Mouse (Mus musculus): Measurements from ENCODE around the gene Gm38394.
A peak's percentile ranks its signal among the peaks of the same experiment; 100 is the strongest.
"Not testable (repeated sequence)": the region's sequence is repeated elsewhere in the genome, so short reads cannot be mapped to it uniquely, and the experiment has no call there.

Gene Gm38394

DNA sequence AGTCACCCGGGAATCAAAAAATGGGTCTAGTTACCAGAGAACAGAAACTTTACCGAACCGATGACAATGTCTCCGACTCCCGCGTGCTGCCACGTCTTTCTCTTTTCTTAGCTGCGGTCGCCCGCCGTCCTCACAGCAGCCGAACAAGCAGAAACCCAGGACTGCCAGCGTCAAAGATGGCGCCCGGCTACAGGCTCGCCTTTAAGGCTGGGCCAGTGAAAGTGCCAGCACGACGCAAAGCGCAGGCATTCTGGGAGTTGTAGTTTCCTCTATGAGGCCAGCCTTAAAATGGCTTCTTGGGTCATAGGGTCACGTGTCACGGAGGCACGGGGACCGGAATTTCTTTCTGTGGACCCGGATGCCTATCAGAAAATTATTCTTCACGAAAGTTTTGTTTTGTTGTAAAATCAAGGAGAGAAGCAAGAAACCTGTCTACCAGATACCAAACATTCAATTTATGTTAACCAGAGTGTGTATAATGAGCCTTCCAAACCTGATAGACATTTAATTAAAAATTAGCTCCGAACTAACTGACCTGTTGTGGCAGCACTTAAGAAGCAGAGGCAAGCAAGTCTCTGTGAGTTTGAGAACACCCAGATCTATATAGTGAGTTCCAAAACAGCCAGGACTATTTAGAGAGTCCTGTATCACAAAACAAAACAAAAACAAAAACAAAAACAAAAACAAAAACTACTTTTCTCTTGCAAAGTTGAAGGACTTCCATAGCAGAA is at the start of gene Gm38394:
Gm38394 (minus strand) TSS at position 116 of the 731 bp plus-strand sequence.
- DNase-seq: peak; percentile 97

DNA sequence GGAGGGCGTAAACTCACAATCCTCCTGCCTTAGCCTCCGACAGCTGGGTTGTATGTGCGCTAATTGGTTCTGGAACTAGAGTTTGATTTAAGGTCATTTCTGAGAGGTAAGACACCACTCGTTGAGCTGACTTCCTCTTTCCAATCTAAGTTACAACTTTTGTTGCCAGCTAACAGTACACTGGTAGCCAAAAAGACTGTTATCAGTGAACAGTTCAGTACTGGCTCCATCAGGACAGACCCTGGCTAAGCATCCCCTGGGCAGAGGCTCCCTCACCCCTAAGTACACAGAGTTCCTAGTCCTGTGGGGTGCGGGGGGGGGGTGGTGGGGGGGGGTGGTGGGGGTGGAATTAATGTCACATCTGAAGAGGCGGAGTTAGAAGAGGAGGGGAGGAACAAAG is 49.8 kb upstream of the Gm38394 start:
- DNase-seq: no peak

DNA sequence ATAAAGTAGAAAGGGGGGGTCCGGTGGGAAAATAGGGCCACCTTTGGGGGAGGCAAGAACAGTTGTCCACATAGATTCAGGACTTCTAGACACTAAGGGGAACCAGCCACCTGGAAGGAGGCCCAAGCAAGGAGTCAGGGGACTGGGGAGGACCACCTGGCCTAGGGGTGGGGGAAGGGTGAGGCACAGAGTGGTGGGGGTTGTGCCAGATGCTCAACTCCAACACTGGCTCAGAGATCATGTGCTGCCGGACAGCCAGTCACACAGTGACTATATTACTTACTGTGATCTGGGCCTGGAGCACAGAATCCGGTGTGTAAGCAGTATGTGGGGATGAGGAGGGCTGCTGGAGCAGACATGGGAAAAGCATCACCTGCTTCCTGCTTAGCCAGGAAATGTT is 48.2 kb upstream of the Gm38394 start:
- no peak for DNase-seq

DNA sequence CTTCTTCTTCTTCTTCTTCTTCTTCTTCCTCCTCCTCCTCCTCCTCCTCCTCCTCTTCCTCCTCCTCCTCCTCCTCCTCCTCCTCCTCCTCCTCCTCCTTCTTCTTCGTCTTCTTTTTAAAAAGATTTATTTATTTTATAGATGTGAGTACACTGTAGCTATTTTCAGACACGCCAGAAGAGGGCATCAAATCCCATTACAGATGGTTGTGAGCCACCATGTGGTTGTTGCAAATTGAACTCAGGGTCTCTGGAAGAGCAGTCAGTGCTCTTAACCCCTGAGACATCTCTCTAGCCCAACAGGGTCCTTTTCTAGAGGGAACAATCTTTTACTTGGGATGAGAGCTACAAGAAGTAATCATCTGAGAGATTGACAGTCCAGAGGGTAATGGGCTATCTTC is 40.7 kb upstream of the Gm38394 start:
- peak; percentile 44 for DNase-seq

DNA sequence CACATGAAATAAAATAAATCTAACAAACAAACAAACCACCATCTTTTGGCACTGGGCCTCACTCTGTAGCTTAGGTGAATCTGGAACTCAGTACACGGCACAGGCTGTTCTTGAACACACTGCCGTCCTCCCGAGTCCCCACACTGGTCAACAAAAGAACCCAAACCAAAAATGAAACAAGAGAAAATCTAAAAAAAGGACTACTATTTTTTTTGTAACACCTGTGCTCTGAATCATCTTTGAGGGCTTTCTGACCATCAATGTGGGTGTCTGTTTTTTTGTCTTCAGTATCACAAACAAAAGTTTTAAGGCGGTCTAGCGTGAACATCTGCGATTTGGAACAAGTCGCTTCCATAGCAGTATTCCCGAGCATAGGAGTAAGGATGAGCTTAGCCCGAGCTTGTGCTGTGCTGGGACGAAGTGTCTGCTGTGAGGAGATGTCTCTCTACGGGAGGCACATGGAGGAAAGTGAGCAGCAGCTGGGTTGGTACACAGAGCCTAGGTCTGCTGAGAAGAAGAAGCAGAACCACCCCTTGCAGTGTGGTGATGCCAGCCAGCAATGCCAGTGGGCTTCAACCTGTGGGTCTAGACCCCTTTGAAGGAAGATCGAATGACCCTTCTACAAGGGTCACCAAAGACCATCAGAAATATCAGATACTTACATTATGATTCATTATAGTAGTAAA is 37.0 kb upstream of the Gm38394 start:
- no peak for DNase-seq

DNA sequence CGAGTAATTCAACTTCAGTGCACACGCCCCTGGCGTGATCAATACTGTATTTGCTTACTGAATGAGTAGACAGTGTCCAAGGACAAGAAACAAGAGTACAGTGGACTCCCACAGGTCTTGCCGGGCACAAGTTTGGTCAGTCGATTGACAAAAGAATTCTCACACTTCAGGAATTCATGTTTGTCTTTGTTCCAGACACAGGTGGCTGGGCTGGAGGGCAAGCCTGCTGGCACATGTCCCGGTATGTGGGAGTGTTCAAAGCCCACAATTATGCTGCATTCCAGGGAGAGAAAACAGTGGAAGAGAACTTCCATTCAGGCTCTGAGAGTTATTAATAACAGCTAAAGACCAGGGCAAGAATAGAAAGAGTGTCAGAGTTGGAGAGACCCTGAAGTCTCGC is 34.8 kb upstream of the Gm38394 start:
- peak; percentile 89 for DNase-seq

DNA sequence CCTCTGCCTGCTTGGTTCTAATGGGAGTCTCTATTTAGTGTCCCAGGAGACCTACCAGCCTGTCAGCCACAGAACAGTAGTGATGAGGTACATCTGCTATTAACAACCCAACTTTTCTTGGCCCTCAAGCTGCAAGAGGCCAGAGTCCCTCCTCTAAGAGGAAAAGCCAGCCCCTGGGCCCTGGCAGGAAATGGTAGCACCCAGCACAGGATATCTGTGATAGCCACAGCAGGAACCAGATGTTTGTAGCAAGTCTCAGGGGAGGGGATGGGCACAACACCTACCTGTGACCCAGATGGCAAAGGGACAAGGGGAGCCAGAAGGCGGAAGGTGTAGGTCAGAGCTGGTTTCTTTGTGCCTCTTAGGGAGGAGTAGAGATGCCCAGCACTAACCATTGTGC is 33.8 kb upstream of the Gm38394 start:
- peak; percentile 39 for DNase-seq

DNA sequence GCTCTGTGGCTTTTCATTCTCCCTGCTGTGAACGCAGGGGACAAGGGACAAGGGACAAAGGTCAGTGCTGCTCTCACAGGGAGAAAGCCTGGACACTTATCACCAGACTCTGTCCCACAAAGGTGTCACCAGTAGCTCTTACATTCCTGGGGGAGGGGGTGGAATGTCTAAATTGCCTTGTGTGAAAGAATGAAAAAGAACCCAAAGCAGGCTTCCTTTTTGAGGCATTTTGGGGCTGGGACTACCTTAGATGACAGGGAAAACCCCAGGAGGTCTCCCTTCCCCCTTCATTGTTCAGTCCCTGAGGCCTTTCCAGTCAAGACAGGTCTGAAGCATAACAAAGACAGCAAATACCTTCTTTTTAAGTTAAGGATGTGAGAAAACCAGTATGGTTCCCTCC is 33.2 kb upstream of the Gm38394 start:
- peak; percentile 48 for DNase-seq

DNA sequence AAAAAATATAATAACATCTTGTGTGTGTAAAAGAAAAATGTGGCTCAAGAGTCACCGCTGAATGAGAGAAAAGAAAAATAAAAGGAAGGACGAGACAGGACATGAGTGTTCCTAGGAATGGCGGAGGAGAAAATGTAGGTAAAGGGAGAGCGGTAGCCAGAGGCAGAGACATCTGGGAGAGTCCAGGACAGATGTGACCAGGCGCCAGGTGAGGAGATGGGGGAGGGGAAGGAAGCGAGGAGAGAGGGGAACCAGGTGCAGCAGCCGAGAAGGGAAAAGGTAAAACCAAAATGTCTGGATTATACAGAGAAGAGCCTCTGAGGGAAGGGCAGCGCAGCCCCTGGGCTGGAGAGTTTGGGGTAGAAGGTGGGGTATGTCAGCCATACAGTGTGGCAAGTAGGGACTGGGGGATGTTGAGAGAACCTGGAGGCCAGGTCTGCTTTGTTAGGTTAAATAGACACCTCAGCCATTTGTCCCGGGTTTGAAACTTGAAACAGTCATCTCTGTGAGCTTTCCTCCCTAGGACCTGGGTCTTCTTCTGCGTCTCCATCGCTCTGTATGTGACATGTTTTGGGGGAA is 32.5 kb upstream of the Gm38394 start:
- no peak for DNase-seq

DNA sequence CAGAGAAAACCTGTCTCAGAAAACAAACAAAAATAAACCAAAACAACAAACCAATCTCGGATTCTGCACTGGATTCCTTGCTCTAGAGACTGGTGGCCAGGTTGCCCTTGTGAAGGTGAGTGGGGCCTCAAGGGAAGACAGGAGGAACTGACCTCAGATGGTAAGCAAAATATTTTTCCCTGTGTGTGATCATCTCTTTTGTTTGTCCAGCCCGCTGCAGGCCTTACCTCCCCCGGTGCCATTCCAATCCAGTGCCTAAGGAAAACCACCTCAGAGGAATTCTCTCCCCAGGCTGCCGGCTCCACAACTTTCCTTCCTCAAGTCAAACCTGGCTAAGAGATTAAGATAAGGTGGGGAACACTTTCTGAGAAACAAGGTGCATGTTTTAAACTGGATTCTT is 31.1 kb upstream of the Gm38394 start:
- DNase-seq: no peak

DNA sequence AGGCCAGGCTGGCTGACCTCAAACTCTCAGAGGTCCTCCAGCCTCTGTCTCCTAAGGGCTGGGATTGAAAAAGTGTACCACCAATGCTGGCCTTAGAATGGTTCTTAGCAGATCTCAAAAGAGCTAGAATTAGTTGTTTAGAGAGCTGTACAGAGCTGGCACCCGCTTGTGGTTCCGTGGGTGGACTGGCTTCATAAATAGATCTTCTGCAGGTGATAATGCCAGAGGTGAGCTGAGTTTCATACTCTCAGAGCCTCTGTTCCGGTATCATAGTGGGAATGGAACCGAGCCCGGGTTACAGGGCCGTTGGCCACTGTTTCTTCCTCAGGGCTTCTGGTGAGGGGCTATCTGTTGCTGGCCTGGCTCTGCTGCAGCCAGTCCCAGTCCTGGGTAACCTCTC is 29.9 kb upstream of the Gm38394 start:
- no peak for DNase-seq

DNA sequence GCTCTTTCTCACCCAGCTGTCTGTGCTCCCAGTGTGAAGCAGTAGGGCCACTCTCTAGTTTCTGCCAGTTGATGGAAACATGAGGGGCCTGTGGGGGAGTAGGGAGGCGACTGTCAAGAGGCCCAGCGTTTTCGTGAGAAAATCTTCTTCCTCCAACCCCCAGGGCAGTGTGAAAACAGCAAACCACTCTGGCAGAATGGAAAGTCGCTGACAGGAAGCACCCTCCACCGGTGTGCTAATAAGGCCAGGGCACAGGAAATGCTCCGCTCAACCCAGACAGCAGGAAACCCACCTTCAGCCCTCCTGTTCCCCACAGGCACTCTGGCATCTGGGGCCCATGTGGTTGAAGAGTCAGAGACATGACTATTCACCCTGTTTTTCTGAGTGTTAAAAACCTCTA is 28.8 kb upstream of the Gm38394 start, which contains the start of gene Lax1:
Lax1 (minus strand) TSS at position 212 of the 400 bp plus-strand sequence.
- DNase-seq: no peak

DNA sequence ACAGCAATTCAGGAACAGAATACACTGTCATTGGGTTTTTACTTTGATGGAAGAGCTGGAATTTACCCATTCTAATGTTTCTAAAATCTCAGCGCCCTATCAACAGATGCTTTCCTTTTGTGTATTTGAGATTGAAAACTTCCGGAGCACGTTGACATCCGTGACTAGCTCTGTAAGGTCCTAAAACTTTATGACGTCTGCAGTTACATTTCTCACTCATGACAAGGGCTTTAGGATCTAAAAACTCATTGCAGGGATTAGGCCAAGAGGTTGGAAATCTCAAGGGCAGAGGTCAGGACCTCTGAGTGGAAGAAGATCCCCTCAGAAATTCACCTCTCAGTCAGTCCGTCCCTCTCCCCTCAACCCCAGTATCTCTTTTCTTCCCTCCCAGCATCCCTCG is 27.2 kb upstream of the Gm38394 start:
- no peak for DNase-seq

DNA sequence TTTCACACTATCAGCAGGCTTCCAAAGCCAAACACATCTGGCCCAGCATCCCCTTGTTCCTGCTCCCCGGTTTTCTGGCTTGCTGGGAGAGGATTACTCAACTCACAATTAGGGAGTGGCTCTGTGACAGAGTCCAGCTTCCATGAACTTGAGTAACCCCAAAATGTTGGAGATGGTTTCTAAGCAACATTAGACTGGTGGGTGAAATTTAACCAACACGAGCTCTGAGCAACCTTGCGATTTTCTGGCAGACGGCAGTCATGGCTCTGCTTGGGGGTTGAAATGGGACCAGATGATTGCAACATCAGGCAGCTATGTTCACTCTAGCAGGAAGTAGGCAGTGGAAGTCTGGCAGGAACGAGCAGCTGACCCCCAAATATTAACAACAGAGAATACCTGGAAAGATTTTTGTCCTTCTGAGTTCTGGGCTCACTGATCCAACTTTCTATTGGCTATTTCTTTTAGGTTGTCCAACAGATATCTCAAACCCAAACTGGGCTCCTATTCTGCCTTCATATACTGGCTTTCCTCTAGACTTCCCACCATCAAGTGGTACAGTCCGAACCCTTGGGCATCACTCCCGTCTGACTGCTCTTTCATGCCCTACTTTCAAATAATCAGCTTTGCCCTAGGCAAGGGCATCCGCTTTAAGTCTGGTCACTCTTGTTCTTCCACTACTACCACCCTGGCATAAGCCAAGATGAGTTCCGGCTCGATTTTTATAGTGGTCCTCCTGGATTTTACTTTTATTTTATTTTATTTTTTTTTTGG is 24.8 kb upstream of the Gm38394 start:
- DNase-seq: peak; percentile 92

DNA sequence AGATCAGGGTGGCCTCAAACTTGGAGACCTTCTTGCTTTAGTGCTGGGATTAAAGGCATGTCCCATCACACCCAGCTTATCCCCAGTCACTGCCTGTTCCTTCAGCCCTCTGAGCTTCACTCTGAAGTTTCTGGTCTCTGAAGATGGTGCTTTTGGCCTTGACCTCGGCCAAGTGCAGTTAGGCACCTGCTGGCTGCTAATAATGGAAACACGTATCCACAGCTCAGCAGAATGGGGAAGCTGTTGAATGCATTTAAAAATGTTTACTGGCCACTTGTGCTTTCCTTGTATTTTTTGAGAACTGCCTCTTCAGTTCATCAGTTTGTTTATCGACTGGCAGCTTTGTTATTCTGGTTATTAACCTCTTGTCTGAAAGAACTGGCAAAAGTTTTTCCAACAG is 10.7 kb upstream of the Gm38394 start:
- no peak for DNase-seq

DNA sequence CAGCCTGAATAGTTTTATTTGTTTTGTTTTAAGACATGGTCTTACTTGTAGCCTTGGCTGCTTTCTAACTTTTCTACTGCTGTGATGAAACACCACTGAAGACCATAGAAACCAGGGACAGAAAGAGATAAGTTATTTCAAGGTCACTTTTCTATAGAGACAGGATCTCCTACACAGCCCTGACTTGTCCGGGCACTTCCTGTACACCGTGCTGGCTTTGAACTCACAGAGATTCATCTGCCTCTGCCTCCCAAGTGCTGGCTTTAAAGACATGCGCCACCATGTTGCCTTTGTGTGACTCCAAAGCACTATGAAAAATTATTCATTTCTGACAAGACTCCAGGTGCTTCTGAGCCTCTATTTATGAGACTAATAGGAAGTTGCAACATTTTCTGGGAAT is 10.1 kb upstream of the Gm38394 start:
- DNase-seq: no peak

DNA sequence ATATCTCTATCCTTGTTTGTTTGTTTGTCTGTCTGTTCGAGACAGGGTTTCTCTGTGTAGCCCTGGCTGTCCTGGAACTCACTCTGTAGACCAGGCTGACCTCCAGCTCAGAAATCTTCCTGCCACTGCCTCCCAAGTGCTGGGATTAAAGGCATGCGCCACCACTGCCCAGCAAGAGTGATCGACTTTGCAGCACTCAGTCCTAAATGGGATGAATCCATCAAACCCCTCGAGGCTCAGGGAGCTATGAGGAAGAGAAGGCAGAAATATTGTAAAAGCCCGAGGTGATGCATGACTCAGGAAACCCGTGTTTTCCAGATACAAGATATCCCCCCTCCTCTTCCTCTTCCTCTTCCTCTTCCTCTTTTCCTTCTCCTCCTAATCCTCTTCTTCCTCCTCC is 9.7 kb upstream of the Gm38394 start:
- no peak for DNase-seq

DNA sequence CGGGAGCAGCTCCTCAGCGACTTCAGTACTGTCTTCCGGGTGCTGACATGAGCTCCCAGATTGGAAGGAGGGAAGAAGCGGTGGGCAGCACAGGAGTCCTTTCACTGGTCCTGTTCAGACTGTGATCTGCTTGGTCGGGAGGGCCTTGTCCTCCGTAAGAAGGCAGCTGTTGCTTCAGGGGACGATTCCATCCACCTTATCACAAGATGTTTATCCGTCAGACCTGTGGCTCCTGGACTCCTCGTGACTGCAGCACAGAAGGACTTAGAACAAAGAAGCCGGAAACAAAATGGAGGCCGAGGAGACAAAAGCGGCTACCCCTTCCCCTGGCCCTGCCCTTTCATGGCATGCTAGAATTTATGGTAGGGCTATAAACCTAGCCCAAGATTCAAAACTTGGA is 9.1 kb upstream of the Gm38394 start:
- no peak for DNase-seq

DNA sequence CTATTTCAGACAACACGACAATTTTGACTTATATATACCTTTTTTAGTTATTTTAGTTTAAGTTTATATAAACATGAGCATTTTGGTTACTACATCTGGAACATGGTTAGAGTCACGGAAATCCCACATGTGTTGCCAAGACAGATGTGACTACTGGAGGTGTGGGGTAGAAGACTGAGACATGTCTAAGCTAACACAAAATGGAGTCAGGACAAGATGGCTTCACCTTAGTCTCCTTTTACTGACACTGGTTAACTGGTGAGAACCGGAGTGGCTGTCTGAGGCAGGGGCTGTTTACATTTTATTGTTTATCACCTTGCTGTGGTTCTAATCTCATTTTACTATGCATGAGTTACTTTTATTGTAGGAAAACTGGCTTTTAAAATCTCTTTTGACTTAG is 7.5 kb upstream of the Gm38394 start:
- no peak for DNase-seq

DNA sequence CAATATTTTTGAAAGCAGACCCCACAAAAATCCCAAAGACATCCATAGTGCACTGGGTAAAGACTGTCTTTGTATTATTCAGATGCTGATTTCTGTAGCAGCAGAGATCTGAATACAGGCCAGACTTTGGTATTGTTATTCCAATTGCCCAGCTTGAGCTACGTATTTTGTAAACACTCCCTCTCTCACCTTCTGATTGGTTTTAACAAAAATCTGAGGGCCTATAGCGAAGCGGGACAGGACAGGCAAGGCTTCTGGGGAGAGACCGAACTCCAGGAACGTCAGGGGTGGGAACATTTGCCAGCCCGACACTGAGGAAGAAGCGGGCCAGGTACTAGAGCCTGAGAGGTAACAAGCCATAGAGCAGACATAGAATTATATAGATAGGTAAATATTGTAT is 6.6 kb upstream of the Gm38394 start:
- DNase-seq: no peak

DNA sequence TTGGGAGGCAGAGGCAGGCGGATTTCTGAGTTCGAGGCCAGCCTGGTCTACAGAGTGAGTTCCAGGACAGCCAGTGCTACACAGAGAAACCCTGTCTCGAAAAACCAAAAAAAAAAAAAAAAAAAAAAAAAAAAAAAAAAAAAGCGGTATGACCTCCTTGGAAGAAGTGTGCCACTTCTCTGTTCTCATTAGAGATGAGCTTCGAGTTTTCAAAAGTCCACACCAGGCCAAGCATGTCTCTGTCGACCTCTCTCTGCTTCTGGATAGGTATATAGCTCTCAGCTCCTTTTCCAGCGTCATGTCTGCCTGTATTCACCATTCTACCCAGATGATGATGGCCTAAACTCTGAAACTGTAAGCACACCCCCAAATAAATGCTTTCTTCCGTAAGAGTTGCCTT is 4.6 kb upstream of the Gm38394 start:
- not testable (repeated sequence) for DNase-seq

DNA sequence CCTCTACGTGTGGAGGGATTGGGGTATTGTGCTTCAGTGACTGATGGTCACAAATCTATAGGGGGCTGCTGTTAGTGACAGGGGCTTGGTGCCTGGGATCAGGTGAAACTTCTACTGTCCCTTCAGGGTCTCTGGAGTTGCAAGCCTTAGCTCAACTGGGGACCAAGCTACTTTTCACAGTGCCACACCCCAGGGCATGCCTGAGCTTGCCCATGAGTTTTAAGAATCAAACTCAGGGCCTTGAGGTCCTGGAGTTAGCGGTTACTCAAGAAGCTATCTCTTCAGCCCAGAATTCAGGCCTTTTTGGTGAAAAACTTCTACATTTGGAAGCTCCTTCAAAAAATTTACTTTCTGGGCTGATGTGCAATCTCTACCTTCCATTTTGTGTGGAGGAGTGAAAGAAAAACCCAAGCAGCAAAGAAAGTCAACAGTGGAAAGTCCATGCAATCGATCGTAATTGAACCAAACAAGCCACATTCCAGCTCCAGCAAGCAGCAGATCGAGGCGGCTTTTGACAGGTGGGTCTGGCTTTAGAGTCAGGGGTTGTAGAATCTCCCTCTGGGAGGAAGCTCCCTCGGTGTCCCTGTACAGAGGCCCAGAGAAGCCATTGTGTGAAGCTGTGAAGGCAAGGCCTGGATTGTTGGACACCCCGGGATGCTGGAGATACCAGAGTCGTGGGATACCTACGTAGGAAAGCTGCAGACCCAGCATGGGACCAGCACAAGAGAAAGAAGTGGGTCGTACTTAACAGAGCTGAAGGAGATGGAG is 3.3 kb upstream of the Gm38394 start:
- DNase-seq: no peak

DNA sequence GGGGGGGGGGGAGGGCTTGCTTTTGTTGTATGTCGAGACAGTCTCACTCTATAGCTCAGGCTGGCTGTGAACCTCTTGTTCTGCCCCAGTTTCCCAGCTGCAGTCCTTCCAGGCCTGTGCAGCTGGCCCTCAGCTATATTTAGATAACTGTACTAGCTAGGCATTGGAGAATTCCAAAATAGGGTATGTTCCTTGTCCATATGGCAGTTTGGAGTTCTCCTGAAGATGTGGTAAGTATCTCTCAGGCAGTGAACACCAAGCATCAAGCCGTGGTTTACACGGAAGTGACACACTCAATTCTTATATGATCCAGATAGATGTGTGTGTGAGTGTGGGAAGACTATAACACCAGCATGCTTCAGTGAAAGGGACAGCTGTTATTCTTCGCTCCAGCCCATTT is 2.3 kb upstream of the Gm38394 start:
- DNase-seq: no peak

All from kidney, adult 9 months (tissue).